Mouse (Mus musculus) frontal cortex, postnatal 14 days (tissue): ENCODE data around the gene Loxl3.

Source experiments
- DNase-seq, 2 experiments: peaks; one replicate each; pipeline ENCODE4 v3.0.0; 2022; ENCODE audit warnings: low spot score in 2 of 2

Loxl3 gene

GRCm38 (mm10) chr6:83053136-83053960, 19.4 kb downstream of the Loxl3 start:
- DNase-seq: peak in 1 of 2 experiments; percentile 38

- DNase-seq: peak; percentile 95 to 96
Observed at GRCm38 (mm10) chr6:83054074-83054851, 20.3 kb downstream of the Loxl3 start, which contains the start of gene Aup1. Aup1 (plus strand) TSS chr6:83054521.

- no peak for DNase-seq
Observed at GRCm38 (mm10) chr6:83054871-83055431, 21.0 kb downstream of the Loxl3 start, which contains the start of gene Htra2. Htra2 (minus strand) TSS chr6:83055273.

- no peak for DNase-seq
Observed at GRCm38 (mm10) chr6:83057790-83058189, 23.8 kb downstream of the Loxl3 start, which contains the start of gene Dqx1. Dqx1 (plus strand) TSS chr6:83057844.

- DNase-seq: no peak
Observed at GRCm38 (mm10) chr6:83058725-83059124, 24.8 kb downstream of the Loxl3 start.

- no peak for DNase-seq
Observed at GRCm38 (mm10) chr6:83065995-83066394, 32.0 kb downstream of the Loxl3 start.

- DNase-seq: no peak
Observed at GRCm38 (mm10) chr6:83066441-83066840, 32.5 kb downstream of the Loxl3 start.

GRCm38 (mm10) chr6:83068221-83068620, 34.2 kb downstream of the Loxl3 start:
- no peak for DNase-seq

GRCm38 (mm10) chr6:83068706-83069487, 34.9 kb downstream of the Loxl3 start:
- no peak for DNase-seq

GRCm38 (mm10) chr6:83069488-83070246, 35.7 kb downstream of the Loxl3 start:
- DNase-seq: no peak

GRCm38 (mm10) chr6:83070247-83070310, 36.1 kb downstream of the Loxl3 start, which contains the start of gene Tlx2:
Tlx2 (minus strand) TSS chr6:83070293.
- no peak for DNase-seq

- DNase-seq: no peak
Observed at GRCm38 (mm10) chr6:83070311-83071219, 36.6 kb downstream of the Loxl3 start.

- no peak for DNase-seq
Observed at GRCm38 (mm10) chr6:83071220-83071619, 37.2 kb downstream of the Loxl3 start.

GRCm38 (mm10) chr6:83074979-83075378, 41.0 kb downstream of the Loxl3 start:
- no peak for DNase-seq

GRCm38 (mm10) chr6:83077630-83078323, 43.8 kb downstream of the Loxl3 start, which contains the start of gene Pcgf1:
Pcgf1 (plus strand) TSS chr6:83077869.
- peak in 1 of 2 experiments; percentile 41 for DNase-seq

GRCm38 (mm10) chr6:83078324-83078858, 44.4 kb downstream of the Loxl3 start:
- DNase-seq: peak; percentile 96 to 100

GRCm38 (mm10) chr6:83080210-83080609, 46.2 kb downstream of the Loxl3 start:
- DNase-seq: no peak

- DNase-seq: no peak
Observed at GRCm38 (mm10) chr6:83083497-83083896, 49.5 kb downstream of the Loxl3 start.

- no peak for DNase-seq
Observed at GRCm38 (mm10) chr6:83084477-83084876, 50.5 kb downstream of the Loxl3 start.
